Mouse (Mus musculus) thymus, adult 2 months (tissue): ENCODE measurements at regions not wholly inside any gene's neighbourhood (a gene's known extent, or its start where the extent isn't known, plus 50 kb on each side); places are given as distances from the start of the nearest gene placed in this dataset.

Source experiments
- DNase-seq: peaks from one replicate; pipeline ENCODE4 v3.0.0; 2021
- H3K27ac ChIP-seq: fragments of 200-500 bp; 2 replicates; pipeline ENCODE4 v1.5.1; 2012; ENCODE audit warnings: low read length, control low read depth; ENCODE audit not compliant: control insufficient read depth, insufficient read depth
- H3K27me3 ChIP-seq: fragments of 200-500 bp; 2 replicates; pipeline ENCODE4 v1.6.1; 2012; ENCODE audit warnings: mild to moderate bottlenecking, low read length, moderate library complexity, mixed read lengths; ENCODE audit not compliant: control insufficient read depth, insufficient read depth
- H3K36me3 ChIP-seq: fragments of 200-500 bp; 2 replicates; pipeline ENCODE4 v1.6.1; 2012; ENCODE audit warnings: mild to moderate bottlenecking, low read length, moderate library complexity; ENCODE audit not compliant: control insufficient read depth, insufficient read depth
- H3K4me1 ChIP-seq: fragments of 200-500 bp; replicated peaks from 2 replicates; pipeline ENCODE4 v1.6.1; 2012; ENCODE audit warnings: low read length; ENCODE audit not compliant: control insufficient read depth, insufficient read depth
- H3K4me3 ChIP-seq: fragments of 200-500 bp; 2 replicates; pipeline ENCODE4 v1.5.1; 2012; ENCODE audit warnings: mild to moderate bottlenecking, low read length, control low read depth, moderate library complexity; ENCODE audit not compliant: control insufficient read depth, insufficient read depth
- CTCF ChIP-seq: fragments of 200-500 bp; IDR thresholded peaks from 2 replicates; pipeline ENCODE4 v1.5.1; 2012; ENCODE audit warnings: mild to moderate bottlenecking, control low read depth, low read length, moderate library complexity, borderline replicate concordance; ENCODE audit not compliant: control insufficient read depth, poor library complexity, insufficient read depth; ENCODE audit errors: extremely low read depth
- POLR2A ChIP-seq: fragments of 200-500 bp; IDR thresholded peaks from 2 replicates; pipeline ENCODE4 v1.6.1; 2012; ENCODE audit warnings: mild to moderate bottlenecking, low read length, control low read depth, moderate library complexity; ENCODE audit not compliant: control insufficient read depth, poor library complexity, insufficient read depth; ENCODE audit errors: extremely low read depth
- WGBS: fragments of 180-500 bp; shearing (Covaris S2); methylation state at CpG from one replicate; pipeline ENCODE4 v1.1.7; 2018; 5-methylcytosine and 5-hydroxymethylcytosine counted together

DNA sequence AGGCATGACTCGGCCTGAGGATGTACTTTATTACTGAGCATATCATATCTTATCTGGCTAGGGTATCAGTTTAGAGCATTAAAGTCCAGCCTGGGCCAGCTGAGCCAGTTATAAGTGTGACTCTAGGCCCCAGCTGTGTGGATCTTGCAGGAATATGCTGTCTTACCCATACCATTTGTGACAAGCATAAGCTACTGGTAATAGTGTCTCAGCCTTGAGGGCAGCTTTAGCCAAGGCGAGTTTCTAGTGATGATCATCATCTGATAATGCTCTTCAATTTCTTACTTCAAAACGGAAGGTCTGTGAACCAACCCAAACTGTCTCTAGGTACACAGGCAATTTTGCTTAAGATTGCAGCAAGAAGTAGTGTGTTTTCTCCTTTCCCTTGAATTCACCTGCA is 529.1 kb downstream of the Slc4a3 start:
- Histone ChIP-seq H3K4me1 (no peaks in the 10 kb centered on the region), H3K4me3 (no peak overlapping the region), H3K27me3 (no peaks in the 10 kb centered on the region), H3K36me3 (no peaks in the 10 kb centered on the region), H3K27ac (no peak overlapping the region)
- 64% methylated on average over 3 of the region's 3 CpGs for WGBS
- DNase-seq, result no peak
- no peak for TF ChIP-seq CTCF
- no peak for TF ChIP-seq POLR2A

DNA sequence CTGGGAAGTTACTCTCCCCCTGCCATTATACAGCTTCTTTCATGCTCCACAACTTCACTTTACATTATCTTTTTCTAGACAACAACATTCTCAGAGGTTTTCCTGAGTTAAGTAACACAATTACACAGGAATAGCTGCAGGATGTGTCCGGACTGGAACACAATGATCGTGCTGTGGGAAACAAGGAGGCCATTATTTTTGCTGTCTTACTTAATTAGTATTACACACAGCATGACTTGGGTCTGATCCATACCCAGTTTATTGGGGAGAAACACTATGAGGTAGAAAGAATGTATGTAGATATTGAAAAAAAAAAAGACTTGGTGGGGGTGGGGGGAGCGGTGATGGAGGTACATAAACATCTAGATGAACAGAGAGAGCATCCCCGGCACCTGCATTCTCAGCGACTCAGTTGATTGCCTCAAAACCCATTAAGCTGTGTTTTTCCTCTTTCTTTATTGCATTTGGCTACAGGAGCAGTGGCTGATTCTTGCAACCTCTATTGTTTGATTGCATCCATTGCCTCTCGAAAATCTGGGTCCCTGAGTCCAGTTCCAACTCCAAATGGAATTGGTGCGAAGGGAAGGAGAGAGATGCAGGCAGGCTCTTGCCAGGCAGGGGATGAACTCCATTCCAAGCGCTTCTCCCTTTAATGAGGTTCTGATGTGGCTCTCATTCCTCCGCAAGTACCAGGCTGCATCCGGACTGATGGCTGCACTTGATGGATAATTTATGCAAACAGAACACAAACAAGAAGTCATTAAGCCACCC is 529.8 kb downstream of the Slc4a3 start:
- no peaks in the 10 kb centered on the region for H3K27me3 ChIP-seq
- H3K36me3 ChIP-seq, result no peaks in the 10 kb centered on the region
- no peaks in the 10 kb centered on the region for H3K4me1 ChIP-seq
- H3K27ac ChIP-seq, result no peak overlapping the region
- TF ChIP-seq CTCF (no peak), POLR2A (no peak)
- 90% methylated on average over 10 of the region's 10 CpGs for WGBS
- no peak for DNase-seq
- no peak overlapping the region for H3K4me3 ChIP-seq

DNA sequence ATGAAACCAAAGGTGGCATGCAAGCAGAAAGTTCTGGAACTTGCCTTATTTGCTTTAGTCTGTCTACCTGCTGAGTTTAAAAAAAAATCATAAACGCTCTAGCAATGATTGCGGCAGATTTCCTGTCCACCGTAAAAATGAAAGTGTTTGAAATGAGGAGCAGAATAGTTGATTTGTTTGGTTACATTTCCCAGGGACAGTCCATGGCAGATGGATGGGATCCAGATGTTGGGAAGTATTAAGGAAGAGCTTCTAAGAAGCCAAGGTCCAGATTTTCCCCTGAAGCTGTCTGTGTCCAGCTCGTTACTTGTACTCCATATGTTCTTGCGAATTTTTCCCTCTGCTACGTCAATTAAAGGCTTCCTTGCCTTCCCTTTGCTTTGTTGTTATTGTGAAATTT is 534.2 kb downstream of the Slc4a3 start:
- H3K4me1 ChIP-seq, result no peaks in the 10 kb centered on the region
- WGBS, result 89% methylated on average over 6 of the region's 6 CpGs
- no peaks in the 10 kb centered on the region for H3K36me3 ChIP-seq
- no peak overlapping the region for H3K4me3 ChIP-seq
- H3K27ac ChIP-seq, result no peak overlapping the region
- H3K27me3 ChIP-seq, result no peaks in the 10 kb centered on the region
- no peak for DNase-seq
- no peak for TF ChIP-seq CTCF
- no peak for TF ChIP-seq POLR2A

DNA sequence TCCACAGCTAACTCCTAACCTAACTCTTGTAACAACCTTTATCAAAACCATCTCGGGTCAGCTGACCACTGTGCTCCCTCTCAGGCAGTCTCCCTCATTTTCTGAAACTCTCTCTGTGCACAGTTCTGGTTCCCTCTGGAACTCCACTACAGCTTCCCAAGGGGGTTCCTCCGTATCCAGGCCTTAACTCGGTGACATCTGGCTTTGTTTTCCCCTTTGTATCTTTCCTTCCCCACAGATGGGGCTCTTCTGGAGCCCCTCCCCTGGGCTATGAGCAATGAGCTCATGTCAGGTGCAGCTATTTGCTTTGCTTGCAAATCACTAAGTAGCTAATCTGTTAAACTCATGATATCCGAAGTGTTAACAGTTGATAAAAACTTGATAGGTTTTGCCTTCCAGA is 535.6 kb downstream of the Slc4a3 start:
- Histone ChIP-seq H3K27me3 (no peaks in the 10 kb centered on the region), H3K4me3 (no peak overlapping the region), H3K27ac (no peak overlapping the region), H3K4me1 (no peaks in the 10 kb centered on the region), H3K36me3 (no peaks in the 10 kb centered on the region)
- no peak for DNase-seq
- TF ChIP-seq CTCF, result no peak
- no peak for TF ChIP-seq POLR2A
- 83% methylated on average over 4 of the region's 4 CpGs for WGBS

DNA sequence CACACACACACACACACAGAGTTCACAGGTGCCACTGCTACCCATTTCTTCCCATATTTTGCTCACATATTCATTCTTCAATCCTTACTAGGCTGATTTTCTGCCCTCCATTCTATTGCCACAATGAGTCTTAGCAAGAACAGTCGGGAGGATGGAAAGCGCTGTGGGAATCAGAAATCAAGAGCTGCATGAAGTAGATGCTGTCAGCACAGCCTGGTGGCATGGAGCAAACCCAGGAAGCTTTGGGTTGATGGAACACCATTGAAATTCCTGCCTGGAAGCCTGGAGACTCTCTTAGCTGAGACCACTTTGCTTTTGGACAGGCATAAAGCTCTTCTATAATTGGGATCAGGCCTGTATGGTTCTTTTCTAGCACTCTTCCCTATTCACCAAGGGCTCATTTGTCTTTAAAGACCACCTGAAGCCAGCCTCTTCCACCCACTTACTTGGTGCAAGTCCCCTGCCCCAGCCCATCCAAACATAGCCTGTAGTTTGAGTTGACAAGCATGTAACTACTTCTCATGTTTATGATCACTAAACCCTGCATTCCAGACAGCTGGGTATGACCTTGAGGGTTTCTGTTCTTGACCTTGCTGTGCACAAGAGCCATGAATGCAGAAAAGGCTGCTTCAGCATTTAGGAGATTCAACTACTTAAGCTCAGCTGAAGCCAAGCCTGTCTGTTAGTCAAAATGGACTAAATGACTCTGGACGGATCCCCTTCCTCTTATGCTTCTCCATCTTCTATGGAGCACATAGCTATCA is 537.4 kb downstream of the Slc4a3 start:
- TF ChIP-seq POLR2A, result no peak
- TF ChIP-seq CTCF, result no peak
- DNase-seq, result no peak
- H3K27ac ChIP-seq, result no peak overlapping the region
- H3K4me1 ChIP-seq, result no peaks in the 10 kb centered on the region
- 98% methylated on average over 3 of the region's 3 CpGs for WGBS
- no peak overlapping the region for H3K4me3 ChIP-seq
- H3K27me3 ChIP-seq, result no peaks in the 10 kb centered on the region
- H3K36me3 ChIP-seq, result no peaks in the 10 kb centered on the region

DNA sequence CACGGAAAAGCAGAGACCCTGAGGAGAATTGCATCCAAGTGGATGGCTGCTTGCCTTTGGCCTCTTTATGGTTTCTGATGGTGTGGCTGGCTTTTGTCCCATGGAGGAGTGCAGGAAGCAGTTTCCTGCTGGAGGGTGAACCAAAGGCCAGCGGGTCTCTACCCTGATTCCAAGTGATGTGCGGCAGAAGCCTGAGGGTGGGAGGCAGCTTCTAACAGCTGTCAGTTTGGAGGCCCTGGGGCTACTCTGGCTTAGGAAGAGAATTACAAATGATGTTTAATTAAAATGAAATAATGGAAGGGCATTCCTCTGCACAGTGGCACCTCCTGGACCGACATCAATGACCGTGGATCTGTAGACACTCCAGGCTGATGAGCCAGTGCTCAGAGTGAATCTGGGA is 545.0 kb downstream of the Slc4a3 start:
- Histone ChIP-seq H3K4me1 (no peaks in the 10 kb centered on the region), H3K4me3 (no peak overlapping the region), H3K36me3 (no peaks in the 10 kb centered on the region), H3K27me3 (no peaks in the 10 kb centered on the region), H3K27ac (no peak overlapping the region)
- no peak for DNase-seq
- 67% methylated on average over 5 of the region's 5 CpGs for WGBS
- TF ChIP-seq POLR2A (no peak), CTCF (no peak)

DNA sequence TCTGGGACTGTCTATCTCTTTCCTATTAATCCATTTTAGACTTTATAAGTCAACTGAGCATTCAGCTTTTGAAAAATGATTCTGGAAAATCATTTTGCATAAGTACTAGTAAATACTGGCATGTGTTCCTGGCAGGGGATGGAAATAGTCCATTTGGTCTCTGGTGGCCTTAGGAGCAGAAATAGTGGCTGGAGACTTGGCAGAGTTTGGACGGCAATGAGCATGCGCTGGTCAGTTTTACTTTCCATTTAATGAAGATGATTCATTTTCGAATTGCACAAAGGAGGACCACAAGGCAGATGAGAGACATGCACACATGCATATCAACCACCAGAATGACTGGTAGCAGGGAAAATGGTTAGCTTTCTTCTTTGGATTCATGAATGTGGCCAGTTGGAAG is 567.2 kb downstream of the Slc4a3 start:
- Histone ChIP-seq H3K27me3 (no peaks in the 10 kb centered on the region), H3K4me1 (no peaks in the 10 kb centered on the region), H3K36me3 (no peaks in the 10 kb centered on the region), H3K27ac (no peak overlapping the region), H3K4me3 (no peak overlapping the region)
- TF ChIP-seq POLR2A, result no peak
- no peak for TF ChIP-seq CTCF
- 96% methylated on average over 3 of the region's 3 CpGs for WGBS
- DNase-seq, result no peak
